Mouse (Mus musculus): ENCODE results near the gene Gast. TPM values are rescaled to one million over a fixed set of nuclear protein-coding genes. Genes with fewer than 3 reads are reported as not detected.
"Not testable (repeated sequence)": the region's sequence is repeated elsewhere in the genome, so short reads cannot be mapped to it uniquely, and the experiment has no call there.

Gene Gast
- total RNA-seq, 2 experiments from 2014 or later, result not detected

DNA sequence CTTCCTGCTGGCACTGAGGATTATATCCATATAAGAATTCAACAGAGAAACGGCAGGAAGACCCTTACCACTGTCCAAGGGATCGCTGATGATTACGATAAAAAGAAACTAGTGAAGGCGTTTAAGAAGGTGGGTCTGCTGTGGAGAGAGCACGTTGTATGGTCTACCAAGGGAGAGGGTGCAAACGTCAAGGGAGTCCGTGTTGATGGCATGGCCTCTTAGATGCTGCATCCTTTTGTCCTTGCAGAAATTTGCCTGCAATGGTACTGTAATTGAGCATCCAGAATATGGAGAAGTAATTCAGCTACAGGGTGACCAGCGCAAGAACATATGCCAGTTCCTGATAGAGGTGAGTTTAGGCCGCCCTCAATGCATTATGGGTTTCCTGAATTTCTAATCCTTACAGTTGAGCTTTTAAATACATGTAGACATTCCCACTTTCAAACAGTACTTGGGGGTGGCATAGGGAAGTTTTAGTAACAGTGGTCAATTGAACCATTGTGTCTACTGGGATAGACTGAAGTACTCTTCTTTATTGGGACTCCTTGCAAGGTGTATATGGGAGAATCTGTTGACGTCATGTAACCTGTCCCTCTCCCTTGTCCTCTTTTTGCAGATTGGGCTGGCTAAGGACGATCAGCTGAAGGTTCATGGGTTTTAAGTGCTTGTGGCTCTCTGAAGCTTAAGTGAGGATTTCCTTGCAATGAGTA, 13.4 kb upstream of the Gast start:
- not testable (repeated sequence) for DNase-seq

DNA sequence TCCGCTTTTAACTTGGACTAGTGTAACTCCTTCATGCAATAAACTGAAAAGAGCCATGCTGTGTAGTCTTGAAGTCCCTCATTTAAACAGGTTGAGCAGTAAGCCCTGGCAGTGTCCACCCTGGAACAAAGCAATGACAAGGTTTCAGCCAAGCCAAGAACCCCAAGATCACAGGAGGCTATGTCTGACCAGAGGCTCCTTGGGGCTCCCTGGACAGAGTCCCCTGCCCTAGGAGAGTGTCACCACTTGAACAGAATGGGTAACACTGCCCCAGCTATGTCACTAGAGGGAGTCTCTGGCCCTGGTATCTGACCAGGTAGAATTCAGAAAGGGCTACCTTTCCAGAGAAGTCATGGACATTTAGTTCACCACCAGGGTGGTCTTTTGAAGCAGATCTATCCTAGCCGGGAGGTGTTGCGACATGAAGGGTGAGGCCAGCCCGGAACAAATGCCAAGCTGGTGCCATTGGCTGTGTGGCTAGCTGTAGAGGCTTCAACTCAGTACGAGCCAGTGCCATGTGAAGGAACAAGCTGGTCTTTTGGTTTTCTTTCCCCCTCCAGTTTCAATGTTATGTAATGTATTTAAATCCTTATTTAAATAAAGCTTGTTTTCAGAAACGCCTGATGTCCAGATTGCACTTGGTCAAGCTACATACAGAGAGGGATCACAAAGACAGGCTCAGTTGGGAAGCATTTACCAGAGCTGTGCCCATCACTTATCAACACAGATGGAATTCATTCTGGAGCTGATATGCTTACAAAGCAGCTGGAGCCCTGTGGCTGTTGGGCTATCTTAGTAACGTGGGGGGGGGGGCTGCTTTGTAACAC, 12.5 kb upstream of the Gast start:
- not testable (repeated sequence) for DNase-seq

- DNase-seq, result no peak
Measured at GRCm38 (mm10) chr11:100322591-100323258, 11.5 kb upstream of the Gast start.

DNA sequence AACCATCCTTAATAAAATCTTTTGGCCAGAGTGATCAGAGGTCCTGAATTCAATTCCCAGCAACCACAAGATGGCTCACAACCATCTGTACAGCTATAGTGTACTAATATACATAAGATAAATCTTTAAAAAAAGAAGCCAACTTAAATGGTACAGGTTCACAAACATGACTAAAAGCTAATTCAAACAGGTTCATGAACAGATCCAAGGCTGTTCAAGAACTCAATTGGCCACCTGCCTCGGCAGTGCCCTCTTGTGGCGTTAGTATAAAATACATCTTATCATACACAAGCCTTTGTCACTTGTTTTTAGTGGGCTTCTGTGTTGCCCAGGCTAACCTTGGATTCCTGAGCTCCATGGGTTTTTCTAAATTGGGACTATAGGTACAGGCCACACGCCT, 10.6 kb upstream of the Gast start:
- DNase-seq, result no peak

DNA sequence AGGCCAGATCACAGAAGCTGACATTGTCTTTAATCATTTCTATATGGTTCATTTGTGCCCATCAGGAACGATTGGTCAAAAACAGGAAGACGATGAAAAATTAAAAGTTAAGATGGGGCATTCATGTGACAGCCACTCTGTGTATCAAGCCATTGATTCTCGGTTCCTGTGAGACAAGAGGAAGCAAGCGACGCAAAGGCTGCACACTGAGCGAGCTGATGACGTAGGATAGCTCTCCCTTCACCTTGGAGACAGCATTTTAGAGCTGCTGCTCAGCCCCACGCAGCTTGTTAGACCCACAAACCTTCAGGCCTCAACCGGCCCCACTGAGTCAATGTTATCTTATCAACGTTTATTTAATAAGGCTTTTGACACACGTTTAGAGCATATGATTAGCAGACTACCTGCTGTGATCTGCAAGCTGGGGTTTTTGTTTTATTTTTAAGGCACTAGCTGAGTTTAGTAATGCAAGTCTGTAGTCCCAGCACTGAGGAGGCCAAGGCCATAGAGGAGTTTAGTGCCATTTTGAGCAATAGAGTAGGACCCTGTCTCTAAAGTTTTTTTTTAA, 9.1 kb upstream of the Gast start:
- no peak for DNase-seq

DNA sequence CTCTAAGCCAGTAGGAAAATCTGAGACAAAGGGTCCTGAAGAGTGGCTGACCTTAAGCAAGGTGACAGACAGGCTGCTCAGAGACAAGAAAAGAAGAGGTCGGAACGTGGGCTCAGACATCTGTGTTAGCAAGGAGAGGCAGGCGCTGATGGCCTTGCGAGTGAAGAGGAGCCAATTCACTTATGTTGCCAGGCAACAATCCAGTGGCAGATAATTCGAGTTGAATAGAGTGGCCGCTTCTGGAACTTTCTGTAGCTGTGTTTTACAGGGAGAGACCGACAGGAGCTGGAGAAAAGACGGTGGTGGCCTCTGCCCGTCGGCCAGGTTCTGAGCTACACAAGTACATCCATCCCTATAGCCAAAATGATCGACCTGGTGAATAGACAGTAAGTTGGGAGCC, 6.9 kb upstream of the Gast start:
- no peak for DNase-seq

DNA sequence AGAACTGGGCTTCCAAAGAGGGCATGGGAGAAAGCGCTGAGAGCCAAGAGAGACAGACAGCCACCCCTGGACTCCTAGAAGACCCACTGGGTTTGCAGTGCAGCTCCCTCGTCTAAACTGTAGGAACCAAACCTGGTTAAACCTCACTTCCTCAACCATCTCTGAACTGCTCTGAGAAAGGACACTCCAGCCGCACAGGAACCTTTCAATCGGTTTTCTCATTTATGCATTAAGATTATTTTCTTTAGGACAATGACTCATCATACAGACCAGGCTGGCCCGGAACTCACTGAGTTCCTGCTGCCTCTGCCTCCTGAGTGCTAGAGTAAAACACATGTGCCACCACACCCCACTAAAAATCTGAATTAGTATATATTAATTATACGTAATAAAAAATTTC, 6.4 kb upstream of the Gast start:
- DNase-seq, result no peak

DNA sequence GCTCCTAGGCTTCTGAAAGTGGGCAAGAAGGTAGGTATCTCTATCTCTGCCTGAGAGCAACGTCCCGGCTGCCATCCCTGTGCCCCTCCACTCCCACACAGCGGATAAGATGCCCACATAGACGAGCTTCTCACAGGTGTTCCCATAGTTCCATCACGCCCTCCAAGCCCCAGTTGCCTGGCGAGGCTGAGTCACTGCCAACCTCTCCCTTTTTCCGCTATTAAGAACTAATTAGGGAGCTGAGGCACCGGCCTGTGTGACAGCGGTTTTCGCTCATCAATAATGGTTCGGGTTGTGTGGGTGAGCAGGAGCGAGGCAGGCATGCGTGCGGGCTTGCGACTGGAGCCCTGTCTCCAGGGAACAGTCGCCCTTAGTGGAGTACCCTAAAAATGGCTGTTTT, 4.0 kb upstream of the Gast start:
- DNase-seq, result no peak

- DNase-seq, result not testable (repeated sequence)
Measured at GRCm38 (mm10) chr11:100330816-100331375, 3.3 kb upstream of the Gast start.

- DNase-seq, result peak; percentile 65
Measured at GRCm38 (mm10) chr11:100332766-100333515, 1.3 kb upstream of the Gast start.

GRCm38 (mm10) chr11:100335731-100336130, 1.5 kb downstream of the Gast start:
- no peak for DNase-seq

DNA sequence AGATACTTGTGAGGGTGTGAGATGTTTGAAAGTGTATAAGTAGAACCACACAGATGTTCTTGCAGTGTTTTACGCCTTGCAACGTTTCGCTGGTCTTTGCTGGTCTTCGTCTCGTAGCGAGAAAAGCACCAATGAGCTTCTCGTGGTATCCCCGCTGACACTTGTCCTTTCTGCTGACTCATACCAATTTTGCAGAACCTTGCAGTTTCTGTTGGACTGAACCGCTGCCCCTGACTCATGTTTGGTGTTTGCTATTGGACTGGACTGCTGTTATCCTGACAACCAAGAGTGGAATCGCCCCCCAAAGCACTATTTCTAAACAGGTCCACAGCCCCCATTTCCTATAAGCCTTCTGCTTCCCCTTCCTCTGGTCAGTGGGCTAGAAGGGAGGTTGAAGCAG, 10.1 kb downstream of the Gast start:
- DNase-seq, result no peak

DNA sequence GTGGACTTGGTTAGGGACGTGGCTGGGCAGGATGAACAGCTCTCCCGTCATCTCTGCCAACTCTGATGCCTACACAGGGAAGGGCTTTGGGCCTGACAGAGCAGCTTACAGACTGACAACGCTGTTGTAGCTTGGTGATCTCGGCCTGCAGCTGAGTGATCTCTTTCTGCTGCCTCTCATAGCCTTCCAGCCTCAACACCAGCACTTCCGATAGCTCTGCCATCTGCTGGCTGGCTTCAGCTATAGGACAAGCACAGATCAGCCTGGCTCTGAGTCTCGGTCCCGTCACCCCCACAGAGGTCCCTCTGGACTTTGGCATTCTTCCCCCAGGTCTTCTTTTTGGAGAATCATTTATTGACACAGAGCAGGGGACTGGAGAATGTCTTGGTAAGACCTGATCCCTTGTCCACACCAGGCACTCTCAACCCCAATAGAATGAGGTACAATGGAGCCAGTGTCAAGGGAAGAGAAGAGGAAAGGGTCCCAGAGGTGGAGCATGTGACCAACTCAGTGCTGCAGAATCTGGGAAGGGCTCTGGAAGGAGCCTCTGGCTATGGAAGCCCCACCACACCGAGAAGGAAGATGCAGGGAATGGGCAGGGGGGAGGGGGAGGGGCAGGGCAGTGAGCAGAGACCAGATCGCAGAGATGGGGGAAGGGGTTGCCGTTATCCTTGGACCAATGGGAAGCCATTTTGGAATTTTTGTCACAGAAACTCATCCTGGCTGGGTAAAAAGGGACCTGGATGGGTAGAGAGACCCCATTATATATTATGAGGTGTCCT, 18.1 kb downstream of the Gast start:
- DNase-seq, result no peak

- peak; percentile 49 to 66 for DNase-seq
Measured at GRCm38 (mm10) chr11:100355151-100355951, 21.1 kb downstream of the Gast start.

DNA sequence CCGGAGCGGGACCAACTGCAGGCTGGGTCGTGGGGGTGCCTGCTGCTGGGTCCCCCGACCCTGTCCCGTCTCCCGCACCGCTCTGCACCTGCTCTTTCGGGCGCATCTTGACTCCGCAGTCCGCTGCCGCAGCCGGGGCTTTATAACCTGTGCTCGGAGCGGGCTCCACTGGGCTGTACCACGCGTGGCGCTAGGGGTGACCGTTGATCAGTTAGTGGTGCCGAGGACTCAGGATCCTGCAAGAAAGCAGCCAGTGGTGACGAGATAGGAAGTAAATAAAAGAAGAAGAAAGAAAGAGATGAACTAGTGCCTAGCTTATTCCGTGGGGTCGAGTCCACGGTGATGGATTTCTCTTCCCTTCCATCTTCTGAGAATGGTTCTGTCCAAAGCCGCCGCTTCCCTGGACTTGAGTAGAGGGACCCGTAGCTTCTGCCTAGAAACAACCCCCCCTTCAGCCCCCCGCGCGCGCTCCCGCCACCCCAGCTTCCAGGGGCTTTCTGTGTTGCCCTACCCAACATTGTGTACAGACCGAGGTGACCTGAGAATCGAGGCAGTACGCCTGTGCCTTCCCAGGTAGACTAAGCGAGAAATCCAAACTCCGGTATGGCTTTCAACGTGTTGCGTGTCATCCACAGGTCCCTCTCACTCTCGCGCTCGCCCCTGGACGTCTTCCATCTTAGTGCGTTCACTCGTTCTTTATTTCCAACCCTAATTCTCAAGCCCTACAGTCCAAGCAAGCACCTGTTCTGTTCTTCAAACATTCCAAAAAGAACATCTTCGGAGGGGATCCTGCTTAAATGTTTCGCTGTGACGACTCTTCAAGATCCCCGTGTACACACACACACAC, 22.0 kb downstream of the Gast start, which contains the start of gene Hap1:
TSS of gene Hap1 (minus strand) at position 157 of the 847 bp plus-strand sequence.
- DNase-seq, result peak; percentile 75 to 79

DNA sequence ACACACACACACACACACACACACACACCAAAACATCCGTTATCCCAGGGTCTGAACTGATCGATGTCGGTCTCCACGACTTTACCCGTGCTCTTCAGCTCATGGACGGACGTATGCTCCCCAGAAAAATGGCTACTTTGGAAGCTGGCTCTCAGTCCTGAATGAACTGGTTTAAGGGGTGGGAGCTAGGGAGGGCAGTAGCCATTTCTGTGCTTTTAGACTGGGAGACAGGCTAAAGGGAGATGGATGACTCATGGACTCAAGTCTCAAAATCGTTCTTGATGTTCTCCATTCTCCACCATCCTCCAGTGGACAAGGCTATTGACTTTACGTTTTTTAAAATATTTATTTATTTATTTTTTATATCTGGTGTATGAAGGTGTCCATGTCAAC, 22.6 kb downstream of the Gast start:
- no peak for DNase-seq

- DNase-seq, result no peak
Measured at GRCm38 (mm10) chr11:100357408-100357807, 23.2 kb downstream of the Gast start.

DNA sequence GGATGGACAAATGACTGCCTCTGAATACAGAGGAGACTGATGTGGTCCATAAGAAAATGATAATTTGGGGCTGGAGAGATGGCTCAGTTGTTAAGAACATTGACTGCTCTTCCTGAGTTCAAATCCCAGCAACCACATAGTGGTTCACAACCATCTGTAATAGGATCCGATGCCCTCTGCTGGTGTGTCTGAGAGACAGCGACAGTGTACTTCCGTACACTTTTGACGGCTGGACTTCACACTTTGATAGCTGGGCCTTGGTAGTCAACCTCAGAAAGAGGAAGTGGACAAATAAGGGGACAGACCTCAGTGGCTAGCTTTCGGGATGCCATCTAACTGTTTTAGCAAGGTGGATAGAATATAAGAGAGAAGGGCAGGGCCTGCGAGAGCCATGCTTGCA, 26.0 kb downstream of the Gast start:
- DNase-seq, result no peak

DNA sequence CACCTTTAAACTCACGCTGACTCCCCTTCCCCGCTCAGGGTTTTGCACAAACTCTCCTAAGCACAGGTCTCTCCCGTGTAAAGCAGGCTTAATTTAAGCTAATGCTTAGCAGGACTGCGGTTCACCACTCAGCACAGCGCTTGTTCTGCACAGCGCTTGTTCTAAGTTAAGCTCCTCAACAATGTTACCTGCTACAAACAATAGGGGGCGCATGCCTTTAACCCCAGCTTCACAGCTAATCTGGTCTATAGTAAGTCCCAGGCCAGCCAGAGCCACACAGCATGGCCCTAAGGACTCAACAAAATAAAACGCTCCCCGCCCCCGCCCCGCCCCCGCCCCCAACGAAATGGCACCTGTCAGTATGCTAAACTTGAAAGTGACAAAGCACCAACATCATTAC, 26.9 kb downstream of the Gast start:
- not testable (repeated sequence) for DNase-seq

All from layer of hippocampus, postnatal 36 days (tissue).